Mouse (Mus musculus): ENCODE data around the gene Kcnj6.

Gene Kcnj6

GRCm38 (mm10) chr16:94925364-94925763 is 72.1 kb downstream of the Kcnj6 start:
- Histone ChIP-seq H3K36me3 (ENCODE audit: insufficient read depth, low read length) (no peaks in the 10 kb centered on the region), H3K4me3 (replicated peaks; ENCODE audit: low read length) (no peak overlapping the region), H3K4me1 (replicated peaks; ENCODE audit: low read depth, low read length) (no peaks in the 10 kb centered on the region), H3K9me3 (ENCODE audit: low read length) (peaks cover 6% of the 10 kb centered on the region; the same call in 1 of the 2 replicates), H3K27me3 (ENCODE audit: insufficient read depth, low read length) (no peaks in the 10 kb centered on the region)
- TF ChIP-seq CTCF (conservative IDR thresholded peaks at IDR 0.05; ENCODE audit: low read length) (no peak), NANOG (IDR thresholded peaks at IDR 0.05; ENCODE audit: borderline replicate concordance, low read length) (no peak), POU5F1 (IDR thresholded peaks at IDR 0.05; ENCODE audit: borderline replicate concordance, low read length) (no peak)

- no peak for TF ChIP-seq CTCF (conservative IDR thresholded peaks at IDR 0.05; ENCODE audit: low read length)
- no peak for TF ChIP-seq NANOG (IDR thresholded peaks at IDR 0.05; ENCODE audit: borderline replicate concordance, low read length)
- no peak for TF ChIP-seq POU5F1 (IDR thresholded peaks at IDR 0.05; ENCODE audit: borderline replicate concordance, low read length)
- no peaks in the 10 kb centered on the region for H3K36me3 ChIP-seq (ENCODE audit: insufficient read depth, low read length)
- no peaks in the 10 kb centered on the region for H3K27me3 ChIP-seq (ENCODE audit: insufficient read depth, low read length)
- no peaks in the 10 kb centered on the region for H3K9me3 ChIP-seq (ENCODE audit: low read length)
- H3K4me3 ChIP-seq (replicated peaks; ENCODE audit: low read length): no peak overlapping the region
- no peaks in the 10 kb centered on the region for H3K4me1 ChIP-seq (replicated peaks; ENCODE audit: low read depth, low read length)
Observed at GRCm38 (mm10) chr16:94919177-94919576, 78.3 kb downstream of the Kcnj6 start.

GRCm38 (mm10) chr16:94906026-94906425 is 91.5 kb downstream of the Kcnj6 start:
- Histone ChIP-seq H3K27me3 (ENCODE audit: insufficient read depth, low read length) (no peaks in the 10 kb centered on the region; the same call in 1 of the 2 replicates), H3K4me3 (replicated peaks; ENCODE audit: low read length) (no peak overlapping the region), H3K9me3 (ENCODE audit: low read length) (no peaks in the 10 kb centered on the region), H3K36me3 (ENCODE audit: insufficient read depth, low read length) (no peaks in the 10 kb centered on the region), H3K4me1 (replicated peaks; ENCODE audit: low read depth, low read length) (peaks cover 9% of the 10 kb centered on the region)
- TF ChIP-seq NANOG (IDR thresholded peaks at IDR 0.05; ENCODE audit: borderline replicate concordance, low read length): no peak
- no peak for TF ChIP-seq POU5F1 (IDR thresholded peaks at IDR 0.05; ENCODE audit: borderline replicate concordance, low read length)
- no peak for TF ChIP-seq CTCF (conservative IDR thresholded peaks at IDR 0.05; ENCODE audit: low read length)

GRCm38 (mm10) chr16:94898832-94899231 is 98.7 kb downstream of the Kcnj6 start:
- H3K27me3 ChIP-seq (ENCODE audit: insufficient read depth, low read length): no peaks in the 10 kb centered on the region
- no peak overlapping the region for H3K4me3 ChIP-seq (replicated peaks; ENCODE audit: low read length)
- no peaks in the 10 kb centered on the region for H3K4me1 ChIP-seq (replicated peaks; ENCODE audit: low read depth, low read length)
- no peaks in the 10 kb centered on the region for H3K36me3 ChIP-seq (ENCODE audit: insufficient read depth, low read length)
- no peaks in the 10 kb centered on the region for H3K9me3 ChIP-seq (ENCODE audit: low read length)
- TF ChIP-seq CTCF (conservative IDR thresholded peaks at IDR 0.05; ENCODE audit: low read length): no peak
- no peak for TF ChIP-seq POU5F1 (IDR thresholded peaks at IDR 0.05; ENCODE audit: borderline replicate concordance, low read length)
- no peak for TF ChIP-seq NANOG (IDR thresholded peaks at IDR 0.05; ENCODE audit: borderline replicate concordance, low read length)

- H3K36me3 ChIP-seq (ENCODE audit: insufficient read depth, low read length): no peaks in the 10 kb centered on the region
- TF ChIP-seq POU5F1 (IDR thresholded peaks at IDR 0.05; ENCODE audit: borderline replicate concordance, low read length) (no peak), CTCF (conservative IDR thresholded peaks at IDR 0.05; ENCODE audit: low read length) (no peak), NANOG (IDR thresholded peaks at IDR 0.05; ENCODE audit: borderline replicate concordance, low read length) (no peak)
- no peaks in the 10 kb centered on the region for H3K4me1 ChIP-seq (replicated peaks; ENCODE audit: low read depth, low read length)
- H3K4me3 ChIP-seq (replicated peaks; ENCODE audit: low read length): no peak overlapping the region
- no peaks in the 10 kb centered on the region for H3K27me3 ChIP-seq (ENCODE audit: insufficient read depth, low read length)
- no peaks in the 10 kb centered on the region for H3K9me3 ChIP-seq (ENCODE audit: low read length)
Observed at GRCm38 (mm10) chr16:94892162-94892650, 105.3 kb downstream of the Kcnj6 start.

GRCm38 (mm10) chr16:94890581-94890980 is 106.9 kb downstream of the Kcnj6 start:
- Histone ChIP-seq H3K36me3 (ENCODE audit: insufficient read depth, low read length) (no peaks in the 10 kb centered on the region), H3K27me3 (ENCODE audit: insufficient read depth, low read length) (no peaks in the 10 kb centered on the region), H3K4me3 (replicated peaks; ENCODE audit: low read length) (no peak overlapping the region), H3K4me1 (replicated peaks; ENCODE audit: low read depth, low read length) (no peaks in the 10 kb centered on the region), H3K9me3 (ENCODE audit: low read length) (no peaks in the 10 kb centered on the region)
- TF ChIP-seq POU5F1 (IDR thresholded peaks at IDR 0.05; ENCODE audit: borderline replicate concordance, low read length): no peak
- no peak for TF ChIP-seq CTCF (conservative IDR thresholded peaks at IDR 0.05; ENCODE audit: low read length)
- no peak for TF ChIP-seq NANOG (IDR thresholded peaks at IDR 0.05; ENCODE audit: borderline replicate concordance, low read length)

- H3K36me3 ChIP-seq (ENCODE audit: insufficient read depth, low read length): no peaks in the 10 kb centered on the region
- H3K9me3 ChIP-seq (ENCODE audit: low read length): no peaks in the 10 kb centered on the region
- peaks cover 3% of the 10 kb centered on the region; the same call in 1 of the 2 replicates for H3K27me3 ChIP-seq (ENCODE audit: insufficient read depth, low read length)
- H3K4me1 ChIP-seq (replicated peaks; ENCODE audit: low read depth, low read length): no peaks in the 10 kb centered on the region
- no peak overlapping the region for H3K4me3 ChIP-seq (replicated peaks; ENCODE audit: low read length)
- no peak for TF ChIP-seq POU5F1 (IDR thresholded peaks at IDR 0.05; ENCODE audit: borderline replicate concordance, low read length)
- TF ChIP-seq NANOG (IDR thresholded peaks at IDR 0.05; ENCODE audit: borderline replicate concordance, low read length): no peak
- no peak for TF ChIP-seq CTCF (conservative IDR thresholded peaks at IDR 0.05; ENCODE audit: low read length)
Observed at GRCm38 (mm10) chr16:94890056-94890455, 107.4 kb downstream of the Kcnj6 start.

GRCm38 (mm10) chr16:94888554-94888953 is 108.9 kb downstream of the Kcnj6 start:
- H3K4me1 ChIP-seq (replicated peaks; ENCODE audit: low read depth, low read length): no peaks in the 10 kb centered on the region
- H3K9me3 ChIP-seq (ENCODE audit: low read length): no peaks in the 10 kb centered on the region
- peaks cover 4% of the 10 kb centered on the region; the same call in 1 of the 2 replicates for H3K27me3 ChIP-seq (ENCODE audit: insufficient read depth, low read length)
- TF ChIP-seq POU5F1 (IDR thresholded peaks at IDR 0.05; ENCODE audit: borderline replicate concordance, low read length) (no peak), CTCF (conservative IDR thresholded peaks at IDR 0.05; ENCODE audit: low read length) (no peak), NANOG (IDR thresholded peaks at IDR 0.05; ENCODE audit: borderline replicate concordance, low read length) (no peak)
- H3K4me3 ChIP-seq (replicated peaks; ENCODE audit: low read length): no peak overlapping the region
- H3K36me3 ChIP-seq (ENCODE audit: insufficient read depth, low read length): no peaks in the 10 kb centered on the region

GRCm38 (mm10) chr16:94886398-94886797 is 111.1 kb downstream of the Kcnj6 start:
- H3K4me1 ChIP-seq (replicated peaks; ENCODE audit: low read depth, low read length): no peaks in the 10 kb centered on the region
- H3K9me3 ChIP-seq (ENCODE audit: low read length): no peaks in the 10 kb centered on the region
- no peak for TF ChIP-seq POU5F1 (IDR thresholded peaks at IDR 0.05; ENCODE audit: borderline replicate concordance, low read length)
- TF ChIP-seq NANOG (IDR thresholded peaks at IDR 0.05; ENCODE audit: borderline replicate concordance, low read length): no peak
- TF ChIP-seq CTCF (conservative IDR thresholded peaks at IDR 0.05; ENCODE audit: low read length): no peak
- no peaks in the 10 kb centered on the region for H3K36me3 ChIP-seq (ENCODE audit: insufficient read depth, low read length)
- H3K4me3 ChIP-seq (replicated peaks; ENCODE audit: low read length): no peak overlapping the region
- H3K27me3 ChIP-seq (ENCODE audit: insufficient read depth, low read length): peaks cover 4% of the 10 kb centered on the region; the same call in 1 of the 2 replicates

Measured in E14TG2a.4 (cell line).